Mouse (Mus musculus) monocyte, adult 2 months (primary cell): ENCODE results near the gene Mical2.
A peak's percentile ranks its signal among the peaks of the same experiment; 100 is the strongest.

Experiments used
- DNase-seq, 2 experiments: peaks; one replicate each; pipeline ENCODE4 v3.0.0; 2022; ENCODE audit warnings: low spot score in 2 of 2, low read depth in 1 of 2

Mical2 gene

GRCm38 (mm10) chr7:112225615-112226262 is at the start of gene Mical2:
TSS of gene Mical2 (plus strand) at chr7:112225856.
- DNase-seq: peak; percentile 17 to 26

DNA sequence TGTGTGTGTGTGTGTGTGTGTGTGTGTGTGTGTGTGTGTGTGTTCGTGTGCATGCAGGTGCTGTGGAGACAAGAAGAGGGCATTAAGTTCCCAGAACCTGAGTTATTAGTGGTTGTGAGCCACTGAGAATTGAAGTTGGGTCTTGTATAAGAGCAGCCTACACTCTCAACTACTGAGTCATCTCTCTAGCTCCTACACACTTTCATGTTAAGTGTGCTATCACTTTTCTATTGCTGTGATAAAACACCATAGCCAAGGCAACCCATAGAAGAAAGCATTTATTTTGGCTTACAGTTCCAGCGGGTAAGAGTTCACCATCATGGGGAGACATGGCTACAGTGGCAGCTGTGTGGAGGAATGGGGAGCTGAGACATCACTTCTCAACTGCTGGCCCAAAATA is 49.0 kb upstream of the Mical2 start:
- DNase-seq: no peak

DNA sequence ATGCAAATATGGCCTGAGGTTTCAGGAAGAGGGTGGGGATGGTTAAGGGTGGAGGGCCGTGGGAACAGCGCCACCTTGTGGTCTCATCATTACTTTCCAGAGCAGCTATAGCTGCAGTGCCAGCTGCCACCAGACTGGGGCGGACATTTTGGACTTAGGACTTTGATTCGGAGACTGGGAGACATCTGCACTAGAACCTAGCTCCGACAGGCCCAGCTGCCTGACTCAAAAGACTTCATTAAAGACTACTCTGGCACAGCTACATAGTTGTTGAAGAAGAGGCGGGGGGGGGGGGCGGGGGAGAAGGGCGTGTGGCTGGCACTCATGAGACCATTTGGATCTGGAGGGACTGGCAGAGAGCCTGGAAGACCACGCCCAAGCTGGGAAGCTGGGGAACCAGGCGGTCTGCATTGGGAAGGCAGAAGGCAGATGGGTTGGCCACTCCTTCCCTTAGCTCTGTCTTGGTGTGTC is 45.4 kb upstream of the Mical2 start:
- DNase-seq: peak in 1 of 2 experiments; percentile 32

- DNase-seq: peak; percentile 32 to 37
These were observed 42.3 kb upstream of the Mical2 start for GRCm38 (mm10) chr7:112183258-112183841.

GRCm38 (mm10) chr7:112184519-112185225 is 41.0 kb upstream of the Mical2 start:
- no peak for DNase-seq

DNA sequence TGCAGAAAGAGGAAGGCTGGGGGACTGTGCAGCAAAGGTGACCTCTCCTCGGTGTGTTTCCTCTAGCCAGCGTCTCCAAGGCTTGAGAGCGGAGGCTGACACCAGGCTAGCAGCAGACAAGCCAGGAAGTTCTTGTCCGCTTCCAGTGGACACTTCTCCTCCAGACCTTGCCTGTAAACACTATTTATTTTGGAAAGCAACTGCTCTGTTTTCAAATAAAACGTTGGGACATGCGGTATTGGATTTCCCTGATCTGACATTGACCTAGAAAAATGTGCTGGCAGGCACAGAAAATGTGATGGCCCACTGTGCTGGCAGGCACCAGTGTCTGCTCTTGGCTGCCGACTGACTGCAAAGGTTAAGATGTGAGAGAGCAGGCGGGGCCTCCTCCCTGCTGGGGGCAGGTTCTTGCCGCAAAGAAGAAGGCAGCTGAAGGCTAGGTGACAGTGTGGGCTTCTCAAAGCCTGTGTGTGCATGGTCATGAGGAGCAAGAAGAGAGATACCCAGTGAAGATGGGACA is 40.4 kb upstream of the Mical2 start:
- DNase-seq: no peak

- DNase-seq: no peak
These were observed 38.8 kb upstream of the Mical2 start for GRCm38 (mm10) chr7:112186871-112187270.

DNA sequence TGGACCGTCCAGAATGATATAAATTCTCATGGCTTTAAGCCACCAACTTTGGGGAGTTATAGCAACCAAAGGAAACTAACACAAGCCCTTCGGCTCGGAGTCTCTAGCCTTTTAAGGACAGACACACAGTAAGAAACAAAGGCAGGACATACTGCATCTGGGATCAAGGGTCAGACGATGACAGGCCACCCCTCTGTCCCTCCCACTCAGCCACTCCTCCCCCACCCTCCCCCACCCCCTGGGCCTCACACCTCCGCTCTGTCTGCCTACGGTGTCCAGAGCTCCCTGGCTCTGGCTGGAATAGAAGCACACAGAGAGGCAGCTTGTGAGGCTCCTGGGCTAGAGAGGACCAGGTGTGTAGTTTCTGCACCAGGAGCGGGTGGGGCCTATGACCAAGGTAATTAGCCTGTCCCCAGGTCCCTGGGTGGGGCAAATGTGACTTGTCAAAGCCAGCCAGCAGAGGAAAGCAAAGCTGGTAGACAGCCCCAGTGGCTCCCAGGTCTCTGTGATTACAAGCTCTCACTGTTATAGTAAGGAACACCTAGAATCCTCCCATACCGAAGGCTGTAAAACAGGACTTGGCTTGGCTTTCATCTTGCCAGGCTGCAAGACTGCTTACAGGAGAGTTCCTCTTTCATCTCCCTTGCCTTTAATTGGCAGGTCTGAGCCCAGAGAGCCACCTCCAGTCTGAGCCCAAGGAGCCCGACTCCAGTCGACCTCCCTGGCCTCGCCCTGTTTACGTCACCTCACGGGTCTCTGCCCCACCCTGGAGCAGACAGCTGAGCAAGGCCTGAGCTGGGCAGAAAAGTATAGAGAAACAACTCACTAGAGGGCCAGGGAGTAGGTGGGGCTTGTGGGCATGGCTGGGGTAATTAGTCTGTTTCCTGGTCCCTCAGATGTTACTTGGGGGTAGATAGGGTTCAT is 37.9 kb upstream of the Mical2 start:
- no peak for DNase-seq

DNA sequence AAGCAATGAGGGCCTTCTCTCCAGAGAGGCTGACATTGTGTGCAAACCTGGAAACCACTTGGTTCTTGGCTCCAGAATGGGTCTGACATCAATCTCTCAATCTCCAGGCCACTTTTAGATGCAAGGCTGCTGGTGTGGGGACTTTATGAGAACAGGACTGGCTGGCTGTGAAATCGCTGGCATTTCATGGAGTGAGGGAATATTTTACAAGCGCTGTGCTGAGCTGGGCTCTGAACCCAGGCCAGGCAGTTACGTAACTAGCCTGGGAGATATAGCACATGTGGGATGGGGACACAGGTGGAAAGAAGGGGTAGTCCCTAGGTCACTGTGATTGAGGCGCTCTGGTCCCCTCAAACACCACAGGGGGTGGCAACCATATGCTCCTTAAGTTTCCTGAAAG is 33.4 kb upstream of the Mical2 start:
- DNase-seq: no peak

DNA sequence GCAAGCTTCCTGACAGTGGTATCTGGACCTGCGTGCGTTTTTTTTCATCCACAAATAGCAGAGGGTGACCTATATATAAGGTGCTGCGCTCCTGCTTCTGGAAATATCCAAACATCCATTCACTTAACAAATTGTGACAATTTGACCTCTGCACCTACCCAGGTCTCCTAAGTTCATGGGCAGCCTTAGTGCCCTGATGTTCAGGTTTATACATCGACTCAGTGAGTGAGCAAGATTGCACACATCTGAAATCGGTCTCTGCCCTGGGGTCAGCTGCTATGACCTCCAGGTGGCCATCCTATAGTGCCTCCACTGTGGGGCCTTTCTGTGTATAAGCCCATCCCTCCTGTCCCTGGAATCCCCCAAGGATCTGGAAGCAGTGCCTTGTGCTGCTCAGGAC is 32.9 kb upstream of the Mical2 start:
- DNase-seq: no peak

- no peak for DNase-seq
These were observed 31.4 kb upstream of the Mical2 start for GRCm38 (mm10) chr7:112194286-112194685.

DNA sequence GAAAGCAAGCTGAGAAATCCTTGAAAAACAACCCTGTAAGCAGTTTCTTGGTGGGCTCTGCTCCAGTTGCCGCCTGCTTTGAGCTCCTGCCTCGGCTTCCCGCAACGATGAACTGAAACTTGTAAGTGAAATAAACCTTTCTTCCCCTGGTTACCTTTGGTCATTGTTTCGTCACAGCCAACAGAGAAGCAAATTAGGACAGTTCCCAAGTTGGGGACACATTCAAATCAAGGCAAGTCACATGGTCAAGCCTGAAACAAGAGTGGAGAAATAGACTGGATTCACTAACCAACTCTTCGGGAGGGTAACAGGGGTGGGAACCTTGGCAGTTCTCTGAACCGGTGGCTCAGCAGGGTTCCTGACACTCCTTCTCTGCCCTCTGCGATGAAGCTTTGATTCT is 28.2 kb upstream of the Mical2 start:
- no peak for DNase-seq

DNA sequence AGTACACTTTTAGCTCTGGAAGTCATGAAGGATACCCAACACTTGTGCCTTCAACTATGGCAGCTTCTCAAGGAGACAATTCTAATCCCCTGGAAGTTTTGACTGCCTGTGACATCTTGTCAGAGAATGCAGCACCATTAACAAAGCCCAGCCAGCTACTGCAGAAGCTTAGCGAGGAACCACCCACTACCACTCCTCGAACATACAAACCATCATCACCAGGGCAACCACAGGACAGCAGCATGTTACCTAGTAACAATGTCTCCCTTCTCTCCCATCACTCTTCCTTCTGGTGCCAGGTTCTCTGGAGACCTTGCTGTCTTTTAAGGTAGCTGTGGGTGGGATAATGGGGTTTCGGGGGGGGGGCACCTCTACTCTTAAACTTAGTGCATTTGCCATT is 26.3 kb upstream of the Mical2 start:
- no peak for DNase-seq

GRCm38 (mm10) chr7:112200761-112201160 is 24.9 kb upstream of the Mical2 start:
- no peak for DNase-seq

GRCm38 (mm10) chr7:112202194-112202593 is 23.5 kb upstream of the Mical2 start:
- no peak for DNase-seq

DNA sequence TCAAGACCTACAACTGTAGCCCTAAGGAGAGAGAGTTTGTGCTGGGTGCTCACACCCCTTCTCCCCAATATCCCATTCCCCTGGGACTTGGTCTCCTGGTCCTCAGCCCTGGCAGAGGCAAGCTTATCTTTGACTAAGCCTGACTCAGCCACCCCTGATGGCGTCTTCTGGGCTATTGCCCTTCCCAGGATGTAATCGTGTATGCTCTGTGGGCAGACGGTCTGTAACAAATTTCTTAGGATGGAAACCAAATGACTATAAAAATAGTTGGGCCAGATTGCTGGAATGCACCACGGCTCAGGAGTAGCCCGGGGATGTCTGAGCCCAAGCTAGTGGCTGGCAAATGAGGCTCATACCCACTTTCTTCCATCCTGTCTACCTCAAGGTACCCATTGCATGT is 22.8 kb upstream of the Mical2 start:
- no peak for DNase-seq

DNA sequence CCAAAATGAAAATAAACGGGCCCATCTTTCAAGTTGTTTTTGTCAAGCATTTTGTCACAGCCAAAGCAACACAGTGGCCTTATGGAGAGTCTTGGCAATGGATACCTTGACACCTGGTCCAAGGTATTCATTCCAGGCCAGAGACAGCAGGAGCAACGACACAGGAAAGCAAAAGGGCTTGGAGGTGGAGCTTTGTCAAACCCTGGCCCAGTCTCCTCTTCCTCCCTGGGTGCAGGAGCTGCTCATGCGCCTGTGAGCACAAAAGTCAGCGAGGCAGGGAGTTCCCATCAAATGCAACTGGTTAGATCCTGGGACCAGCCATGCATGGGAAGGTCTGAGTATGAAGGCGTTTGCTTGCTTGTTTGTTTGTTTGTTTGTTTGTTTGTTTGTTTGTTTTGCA is 21.7 kb upstream of the Mical2 start:
- no peak for DNase-seq

GRCm38 (mm10) chr7:112204380-112204963 is 21.2 kb upstream of the Mical2 start:
- no peak for DNase-seq

GRCm38 (mm10) chr7:112205513-112205912 is 20.1 kb upstream of the Mical2 start:
- DNase-seq: no peak

GRCm38 (mm10) chr7:112207717-112208116 is 17.9 kb upstream of the Mical2 start:
- no peak for DNase-seq
